ENCODE assay signal across 9 mouse cellular contexts in genomic region chr10:128779011-128779795, GRCm38 (mm10). TPM values are rescaled to one million over a fixed set of nuclear protein-coding genes. Genes with fewer than 3 reads are reported as not detected.
DNase-seq lines count a peak whose midpoint lies in the region; ATAC-seq and TF ChIP-seq lines count a peak whose summit lies in the region.
"Had no signal": no experiment of that assay in that cellular context is flagged by ENCODE, and none has a peak within 500 bp of the region (broad histone marks: within the 10 kb centered on the region; RNA-seq: fewer than 3 reads in every experiment).

No protein-coding gene starts in this region.

- H3K9ac ChIP-seq in intestine, embryonic 15.5 days: no peak overlapping the region
- H3K9ac ChIP-seq in liver, embryonic 16.5 days (ENCODE audit: low read depth, low read length): no peak overlapping the region

- ATAC-seq in intestine, embryonic 15.5 days: peak; percentile 96
- ATAC-seq in liver, embryonic 16.5 days (ENCODE audit: low read depth): peak; percentile 79

- intact Hi-C loops in gastrocnemius, postnatal 36 days (cut with DNase I): no loop called here

- peaks cover 1% of the 10 kb centered on the region; the same call in 1 of the 2 replicates for H3K4me1 ChIP-seq in bone marrow, adult 2 months (ENCODE audit: control insufficient read depth, insufficient read depth, low read length)
- 0 out of 2 replicates have a peak, but pooled peaks cover 7% of the 10 kb centered on the region for H3K4me1 ChIP-seq in intestine, embryonic 15.5 days (replicated peaks)
- peaks cover 4% of the 10 kb centered on the region; the same call in 1 of the 2 replicates for H3K4me1 ChIP-seq in liver, embryonic 16.5 days (ENCODE audit: control insufficient read depth, low read depth, low read length)

- peak overlapping the region; percentile 22; the same call in 1 of the 2 replicates for H3K4me2 ChIP-seq in intestine, embryonic 15.5 days (replicated peaks)
- no peak overlapping the region for H3K4me2 ChIP-seq in liver, embryonic 16.5 days (ENCODE audit: low read depth, low read length)

- no peak for TF ChIP-seq CTCF in bone marrow, adult 2 months (IDR thresholded peaks at IDR 0.05; ENCODE audit: control insufficient read depth, insufficient read depth, low read length)

- H3K4me3 ChIP-seq in bone marrow, adult 2 months (replicated peaks; ENCODE audit: control insufficient read depth, low read depth, low read length): no peak overlapping the region
- no peak overlapping the region for H3K4me3 ChIP-seq in intestine, embryonic 15.5 days (replicated peaks)
- no peak overlapping the region for H3K4me3 ChIP-seq in liver, embryonic 16.5 days (ENCODE audit: low read depth, low read length)
- H3K4me3 ChIP-seq: erythroblast, embryonic 14.5 days had no signal

- 12% methylated on average over 8 of the region's 8 CpGs for WGBS in bone marrow, adult 2 months
- 27% methylated on average over 8 of the region's 8 CpGs for WGBS in intestine, embryonic 15.5 days
- WGBS in liver, embryonic 16.5 days (ENCODE audit: insufficient replicate concordance): 20% methylated on average over 8 of the region's 8 CpGs

- H3K36me3 ChIP-seq in intestine, embryonic 15.5 days: no peaks in the 10 kb centered on the region
- no peaks in the 10 kb centered on the region for H3K36me3 ChIP-seq in liver, embryonic 16.5 days (ENCODE audit: control insufficient read depth, insufficient read depth)

- H3K27me3 ChIP-seq in intestine, embryonic 15.5 days (replicated peaks): no peaks in the 10 kb centered on the region
- H3K27me3 ChIP-seq in liver, embryonic 16.5 days (ENCODE audit: control insufficient read depth, insufficient read depth, low read depth, low read length): no peaks in the 10 kb centered on the region

- peaks cover 5% of the 10 kb centered on the region; the same call in 1 of the 2 replicates for H3K9me3 ChIP-seq in intestine, embryonic 15.5 days
- no peaks in the 10 kb centered on the region; the same call in none of the 2 replicates for H3K9me3 ChIP-seq in liver, embryonic 16.5 days (replicated peaks; ENCODE audit: control insufficient read depth, low read length)

- TF ChIP-seq POLR2A in bone marrow, adult 2 months (IDR thresholded peaks at IDR 0.05; ENCODE audit: borderline replicate concordance, control insufficient read depth, low read depth, low read length): no peak

- peak overlapping the region; percentile 15; the same call in 1 of the 2 replicates for H3K27ac ChIP-seq in bone marrow, adult 2 months (ENCODE audit: control insufficient read depth, insufficient read depth, low read depth, low read length, poor library complexity)
- H3K27ac ChIP-seq in intestine, embryonic 15.5 days: peak overlapping the region; percentile 80
- peak overlapping the region; percentile 76 for H3K27ac ChIP-seq in liver, embryonic 16.5 days (ENCODE audit: low read length)

- DNase-seq in CD4-positive helper T cell, adult 2 months (ENCODE audit: low read depth, low spot score): peak; percentile 33
- DNase-seq in gastrocnemius, postnatal 36 days: peak; percentile 72 to 87
- DNase-seq in skeletal muscle tissue, adult 2 months (ENCODE audit: low read depth, low spot score): peak; percentile 91
- DNase-seq in left cerebral cortex, adult 8-10 months (ENCODE audit: low spot score in 2 of 2): no peak
- no peak for DNase-seq in frontal cortex, postnatal 14 days (ENCODE audit: low spot score in 2 of 2)

RNA-seq across cellular contexts. Expression of gene Mmp19, which starts 11.5 kb away (rescaled TPM):
- polyA plus RNA-seq in bone marrow, adult 2 months (2011; ENCODE audit: insufficient read depth, insufficient read length, low replicate concordance, missing spikeins): 2.4 and 5.1 TPM in 2 replicates
- 1 to 10 TPM in 1 of 2 experiments, under 1 TPM in 1; 0.92 to 2.6 TPM for total RNA-seq in gastrocnemius, postnatal 36 days (2021)
- 0.60 and 1.0 TPM in 2 replicates for polyA plus RNA-seq in intestine, embryonic 15.5 days (2015; fragmentation: Nextera tagmentation; extraction: Ambion mirVana)
- 10.4 and 10.6 TPM in 2 replicates for polyA plus RNA-seq in liver, embryonic 16.5 days (2015; fragmentation: Nextera tagmentation; extraction: Ambion mirVana)
- total RNA-seq in left cerebral cortex, adult 8-10 months (2022): 1 to 10 TPM in 1 of 4 experiments, under 1 TPM in 3; 0.59 to 1.8 (median 0.85) TPM

RNA-seq across cellular contexts. Expression of gene Dnajc14, which starts 24.7 kb away (rescaled TPM):
- 12.2 and 20.7 TPM in 2 replicates for polyA plus RNA-seq in bone marrow, adult 2 months (2011; ENCODE audit: insufficient read depth, insufficient read length, low replicate concordance, missing spikeins)
- total RNA-seq in gastrocnemius, postnatal 36 days (2021): 10 to 100 TPM; 19.1 to 20.0 TPM
- polyA plus RNA-seq in intestine, embryonic 15.5 days (2015; fragmentation: Nextera tagmentation; extraction: Ambion mirVana): 44.6 and 47.6 TPM in 2 replicates
- 18.8 TPM in 2 replicates for polyA plus RNA-seq in liver, embryonic 16.5 days (2015; fragmentation: Nextera tagmentation; extraction: Ambion mirVana)
- total RNA-seq in left cerebral cortex, adult 8-10 months (2022): 10 to 100 TPM; 62.4 to 73.2 (median 65.8) TPM

RNA-seq across cellular contexts. Expression of gene Tmem198b, which starts 25.0 kb away (rescaled TPM):
- polyA plus RNA-seq in bone marrow, adult 2 months (2011; ENCODE audit: insufficient read depth, insufficient read length, low replicate concordance, missing spikeins): 2.8 and 8.3 TPM in 2 replicates
- total RNA-seq in gastrocnemius, postnatal 36 days (2021): 1 to 10 TPM; 2.9 to 3.2 TPM
- polyA plus RNA-seq in intestine, embryonic 15.5 days (2015; fragmentation: Nextera tagmentation; extraction: Ambion mirVana): 11.2 and 12.7 TPM in 2 replicates
- 2.2 and 3.1 TPM in 2 replicates for polyA plus RNA-seq in liver, embryonic 16.5 days (2015; fragmentation: Nextera tagmentation; extraction: Ambion mirVana)
- 10 to 100 TPM; 10.5 to 12.0 (median 11.4) TPM for total RNA-seq in left cerebral cortex, adult 8-10 months (2022)

RNA-seq across cellular contexts. Expression of gene Pym1, which starts 31.5 kb away (rescaled TPM):
- polyA plus RNA-seq in bone marrow, adult 2 months (2011; ENCODE audit: insufficient read depth, insufficient read length, low replicate concordance, missing spikeins): 58.3 and 76.9 TPM in 2 replicates
- total RNA-seq in gastrocnemius, postnatal 36 days (2021): 10 to 100 TPM in 1 of 2 experiments, 1 to 10 TPM in 1; 8.8 to 11.7 TPM
- 32.9 and 34.1 TPM in 2 replicates for polyA plus RNA-seq in intestine, embryonic 15.5 days (2015; fragmentation: Nextera tagmentation; extraction: Ambion mirVana)
- polyA plus RNA-seq in liver, embryonic 16.5 days (2015; fragmentation: Nextera tagmentation; extraction: Ambion mirVana): 11.9 and 13.5 TPM in 2 replicates
- 10 to 100 TPM; 28.6 to 31.6 (median 30.2) TPM for total RNA-seq in left cerebral cortex, adult 8-10 months (2022)

RNA-seq across cellular contexts. Expression of gene Dgka, which starts 34.5 kb away (rescaled TPM):
- 19.2 and 41.7 TPM in 2 replicates for polyA plus RNA-seq in bone marrow, adult 2 months (2011; ENCODE audit: insufficient read depth, insufficient read length, low replicate concordance, missing spikeins)
- 1 to 10 TPM; 7.7 to 9.8 TPM for total RNA-seq in gastrocnemius, postnatal 36 days (2021)
- polyA plus RNA-seq in intestine, embryonic 15.5 days (2015; fragmentation: Nextera tagmentation; extraction: Ambion mirVana): 7.1 and 7.4 TPM in 2 replicates
- 2.6 and 3.0 TPM in 2 replicates for polyA plus RNA-seq in liver, embryonic 16.5 days (2015; fragmentation: Nextera tagmentation; extraction: Ambion mirVana)
- total RNA-seq in left cerebral cortex, adult 8-10 months (2022): 10 to 100 TPM in 1 of 4 experiments, 1 to 10 TPM in 3; 9.0 to 10.5 (median 9.6) TPM

Comparison
In these comparisons a context has a peak if more than half of its experiments do, and no peak if none do; other contexts are left out.
1. DNase-seq: peak in CD4-positive helper T cell, adult 2 months (single experiment), gastrocnemius, postnatal 36 days (2 of 2) and skeletal muscle tissue, adult 2 months (single experiment); none in left cerebral cortex, adult 8-10 months (0 of 2) and frontal cortex, postnatal 14 days (0 of 2).
2. H3K27ac ChIP-seq: peak in every context shown above with its lines; median percentile 80 in intestine, embryonic 15.5 days; 76 in liver, embryonic 16.5 days; 15 in bone marrow, adult 2 months.